Mouse (Mus musculus) ovary, adult 18-20 months (tissue): ENCODE results near the gene Emc9.

Experiments
- DNase-seq: peaks from one replicate; pipeline ENCODE4 v3.0.0; 2022; ENCODE audit warnings: low spot score, mixed read lengths

Emc9 gene

GRCm38 (mm10) chr14:55560202-55561073 is 24.7 kb downstream of the Emc9 start, which contains the start of gene A730061H03Rik:
Gene A730061H03Rik (minus strand): TSS chr14:55560406.
- peak; percentile 99 for DNase-seq

GRCm38 (mm10) chr14:55559799-55560201 is 25.3 kb downstream of the Emc9 start, which contains the start of gene Dcaf11:
Gene Dcaf11 (plus strand): TSS chr14:55560006.
- peak; percentile 84 for DNase-seq

GRCm38 (mm10) chr14:55558740-55559448 is 26.2 kb downstream of the Emc9 start:
- no peak for DNase-seq

- DNase-seq = no peak
Observed at GRCm38 (mm10) chr14:55557587-55557986, 27.5 kb downstream of the Emc9 start.

- peak; percentile 63 for DNase-seq
Observed at GRCm38 (mm10) chr14:55557003-55557402, 28.1 kb downstream of the Emc9 start.

- no peak for DNase-seq
Observed at GRCm38 (mm10) chr14:55555788-55556187, 29.3 kb downstream of the Emc9 start.

- no peak for DNase-seq
Observed at GRCm38 (mm10) chr14:55554635-55555034, 30.5 kb downstream of the Emc9 start.

GRCm38 (mm10) chr14:55551794-55552193 is 33.3 kb downstream of the Emc9 start:
- DNase-seq = no peak

- DNase-seq = no peak
Observed at GRCm38 (mm10) chr14:55551347-55551746, 33.8 kb downstream of the Emc9 start.

- DNase-seq = no peak
Observed at GRCm38 (mm10) chr14:55550191-55550590, 34.9 kb downstream of the Emc9 start.

- DNase-seq = no peak
Observed at GRCm38 (mm10) chr14:55544334-55544733, 40.8 kb downstream of the Emc9 start.

- DNase-seq = no peak
Observed at GRCm38 (mm10) chr14:55542268-55542667, 42.8 kb downstream of the Emc9 start.

GRCm38 (mm10) chr14:55540787-55541321 is 44.2 kb downstream of the Emc9 start:
- DNase-seq = peak; percentile 77

GRCm38 (mm10) chr14:55540067-55540786 is 44.9 kb downstream of the Emc9 start, which contains the start of gene Pck2:
Gene Pck2 (plus strand): TSS chr14:55540266.
- peak; percentile 93 for DNase-seq

- DNase-seq = no peak
Observed at GRCm38 (mm10) chr14:55536116-55536745, 48.9 kb downstream of the Emc9 start.
